Mouse (Mus musculus) kidney, adult 9 months (tissue): ENCODE results near the gene Scn4a.
"Not testable (repeated sequence)": the region's sequence is repeated elsewhere in the genome, so short reads cannot be mapped to it uniquely, and the experiment has no call there.

Experiments used
- DNase-seq: peaks from one replicate; pipeline ENCODE4 v3.0.0; 2022

The Scn4a gene

GRCm38 (mm10) chr11:106353188-106353587, at the start of gene Scn4a:
Scn4a (minus strand) TSS chr11:106353288.
- DNase-seq, result no peak

GRCm38 (mm10) chr11:106398481-106398880, 45.4 kb upstream of the Scn4a start:
- no peak for DNase-seq

GRCm38 (mm10) chr11:106397656-106398055, 44.6 kb upstream of the Scn4a start:
- no peak for DNase-seq

GRCm38 (mm10) chr11:106394055-106394454, 41.0 kb upstream of the Scn4a start:
- not testable (repeated sequence) for DNase-seq

GRCm38 (mm10) chr11:106393331-106393616, 40.2 kb upstream of the Scn4a start:
- no peak for DNase-seq

- DNase-seq, result no peak
These were observed 39.7 kb upstream of the Scn4a start for GRCm38 (mm10) chr11:106392597-106393330.

GRCm38 (mm10) chr11:106391546-106392188, 38.6 kb upstream of the Scn4a start:
- peak; percentile 75 for DNase-seq

GRCm38 (mm10) chr11:106390757-106391156, 37.7 kb upstream of the Scn4a start:
- DNase-seq, result peak; percentile 32

GRCm38 (mm10) chr11:106389611-106390010, 36.5 kb upstream of the Scn4a start:
- peak; percentile 17 for DNase-seq

GRCm38 (mm10) chr11:106387791-106388216, 34.7 kb upstream of the Scn4a start, which contains the start of gene Icam2:
Icam2 (minus strand) TSS chr11:106388075.
- DNase-seq, result no peak

- DNase-seq, result no peak
These were observed 33.9 kb upstream of the Scn4a start for GRCm38 (mm10) chr11:106387020-106387419.

- no peak for DNase-seq
These were observed 33.3 kb upstream of the Scn4a start for GRCm38 (mm10) chr11:106386409-106386808.

- peak; percentile 24 for DNase-seq
These were observed 30.1 kb upstream of the Scn4a start for GRCm38 (mm10) chr11:106383051-106383790.

GRCm38 (mm10) chr11:106382424-106382823, 29.3 kb upstream of the Scn4a start:
- peak; percentile 51 for DNase-seq

GRCm38 (mm10) chr11:106381883-106382282, 28.8 kb upstream of the Scn4a start:
- DNase-seq, result peak; percentile 43

- DNase-seq, result no peak
These were observed 27.9 kb upstream of the Scn4a start for GRCm38 (mm10) chr11:106381011-106381410.

- no peak for DNase-seq
These were observed 21.9 kb upstream of the Scn4a start for GRCm38 (mm10) chr11:106374979-106375378.

- DNase-seq, result no peak
These were observed 21.5 kb upstream of the Scn4a start for GRCm38 (mm10) chr11:106374559-106374958.

GRCm38 (mm10) chr11:106373998-106374397, 20.9 kb upstream of the Scn4a start:
- no peak for DNase-seq

- peak; percentile 74 for DNase-seq
These were observed 13.2 kb upstream of the Scn4a start for GRCm38 (mm10) chr11:106366316-106366715.

- DNase-seq, result no peak
These were observed 12.3 kb upstream of the Scn4a start, which contains the start of gene Prr29 for GRCm38 (mm10) chr11:106365366-106365765. Prr29 (plus strand) TSS chr11:106365472.

- no peak for DNase-seq
These were observed 11.6 kb upstream of the Scn4a start for GRCm38 (mm10) chr11:106364712-106365111.

- no peak for DNase-seq
These were observed 6.3 kb upstream of the Scn4a start for GRCm38 (mm10) chr11:106359350-106359749.
